11 mouse cellular contexts compared by ENCODE assay signal in the genomic region with DNA sequence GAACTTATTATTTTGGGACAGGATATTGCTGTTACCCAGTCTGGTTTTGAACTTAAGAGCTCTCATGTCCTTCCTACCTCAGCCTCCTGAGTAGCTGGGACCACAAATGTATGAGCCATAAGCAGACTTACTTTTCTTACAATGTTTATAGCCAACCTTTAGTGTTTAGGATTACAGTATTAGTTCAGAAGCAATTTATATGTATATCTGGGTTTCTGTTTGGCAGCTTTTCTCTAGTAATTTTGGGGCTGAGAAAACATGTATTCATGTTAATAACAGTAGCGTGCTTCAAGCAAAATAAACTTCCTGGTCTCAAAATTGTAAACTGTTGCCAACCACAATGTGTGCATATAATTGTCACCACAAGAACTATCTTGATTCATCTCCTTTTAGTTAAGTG. TPM values are rescaled to one million over a fixed set of nuclear protein-coding genes. Genes with fewer than 3 reads are reported as not detected.
A peak's percentile ranks its signal among the peaks of the same experiment; 100 is the strongest.
DNase-seq lines count a peak whose midpoint lies in the region; ATAC-seq and TF ChIP-seq lines count a peak whose summit lies in the region.
"Had no signal": no experiment of that assay in that cellular context is flagged by ENCODE, and none has a peak within 500 bp of the region (broad histone marks: within the 10 kb centered on the region; RNA-seq: fewer than 3 reads in every experiment).

No protein-coding gene starts in this region.

- WGBS in heart, postnatal 0 days: 6% methylated on average over 1 of the region's 1 CpGs
- WGBS in hindbrain, embryonic 13.5 days: 16% methylated on average over 1 of the region's 1 CpGs
- 28% methylated on average over 1 of the region's 1 CpGs for WGBS in midbrain, embryonic 12.5 days
- 0% methylated on average over 1 of the region's 1 CpGs for WGBS in thymus, adult 2 months

- no peak overlapping the region; the same call in 1 of the 2 replicates for H3K9ac ChIP-seq in heart, postnatal 0 days (replicated peaks; ENCODE audit: low read depth, low read length)
- H3K9ac ChIP-seq in hindbrain, embryonic 13.5 days: no peak overlapping the region
- peak overlapping the region; percentile 56 for H3K9ac ChIP-seq in midbrain, embryonic 12.5 days (replicated peaks)

- no peak for TF ChIP-seq EP300 in heart, postnatal 0 days (IDR thresholded peaks at IDR 0.05; ENCODE audit: low read depth)

- peaks cover 4% of the 10 kb centered on the region for H3K4me1 ChIP-seq in heart, postnatal 0 days (ENCODE audit: control insufficient read depth, insufficient read depth)
- peaks cover 15% of the 10 kb centered on the region for H3K4me1 ChIP-seq in hindbrain, embryonic 13.5 days (replicated peaks)
- peaks cover 12% of the 10 kb centered on the region; the same call in 1 of the 2 replicates for H3K4me1 ChIP-seq in midbrain, embryonic 12.5 days
- H3K4me1 ChIP-seq in thymus, adult 2 months (replicated peaks; ENCODE audit: control insufficient read depth, insufficient read depth, low read length): no peaks in the 10 kb centered on the region

- H3K27ac ChIP-seq in heart, postnatal 0 days (ENCODE audit: low read depth): no peak overlapping the region
- no peak overlapping the region for H3K27ac ChIP-seq in hindbrain, embryonic 13.5 days
- no peak overlapping the region for H3K27ac ChIP-seq in midbrain, embryonic 12.5 days (replicated peaks)
- no peak overlapping the region for H3K27ac ChIP-seq in thymus, adult 2 months (ENCODE audit: control insufficient read depth, insufficient read depth, low read length)

- peak overlapping the region; percentile 75 for H3K4me3 ChIP-seq in heart, postnatal 0 days (ENCODE audit: low read depth, low read length)
- H3K4me3 ChIP-seq in hindbrain, embryonic 13.5 days: peak overlapping the region; percentile 51
- peak overlapping the region; percentile 63 for H3K4me3 ChIP-seq in midbrain, embryonic 12.5 days
- no peak overlapping the region for H3K4me3 ChIP-seq in thymus, adult 2 months (ENCODE audit: control insufficient read depth, insufficient read depth, low read length)

- no peak for TF ChIP-seq CTCF in heart, postnatal 0 days (IDR thresholded peaks at IDR 0.05; ENCODE audit: low read depth)
- no peak for TF ChIP-seq CTCF in thymus, adult 2 months (IDR thresholded peaks at IDR 0.05; ENCODE audit: borderline replicate concordance, control insufficient read depth, extremely low read depth, insufficient read depth, low read length, poor library complexity)

- no peaks in the 10 kb centered on the region for H3K27me3 ChIP-seq in heart, postnatal 0 days (ENCODE audit: control insufficient read depth, insufficient read depth, low read length)
- no peaks in the 10 kb centered on the region for H3K27me3 ChIP-seq in hindbrain, embryonic 13.5 days
- H3K27me3 ChIP-seq in midbrain, embryonic 12.5 days: no peaks in the 10 kb centered on the region
- H3K27me3 ChIP-seq in thymus, adult 2 months (ENCODE audit: control insufficient read depth, insufficient read depth, low read length): no peaks in the 10 kb centered on the region
- H3K27me3 ChIP-seq: Patski had no signal

- DNase-seq in heart, postnatal 0 days (ENCODE audit: low spot score): no peak
- no peak for DNase-seq in heart, adult 8-10 months (ENCODE audit: low spot score)
- peak; percentile 6 for DNase-seq in Muller cell, postnatal 12 days (ENCODE audit: inconsistent ontology term)
- DNase-seq in thymus, adult 2 months: no peak
- DNase-seq in adrenal gland, postnatal 4 days (ENCODE audit: low spot score in 2 of 2): no peak
- DNase-seq in layer of hippocampus, adult 9-10 months (ENCODE audit: low spot score): no peak
- DNase-seq: lung, postnatal 36 days; thymus, adult 18-20 months had no signal

- H3K9me3 ChIP-seq in heart, postnatal 0 days (replicated peaks; ENCODE audit: control insufficient read depth, low read length): no peaks in the 10 kb centered on the region
- H3K9me3 ChIP-seq in hindbrain, embryonic 13.5 days: no peaks in the 10 kb centered on the region
- no peaks in the 10 kb centered on the region for H3K9me3 ChIP-seq in midbrain, embryonic 12.5 days

- peaks cover 28% of the 10 kb centered on the region for H3K36me3 ChIP-seq in heart, postnatal 0 days (replicated peaks; ENCODE audit: control insufficient read depth, insufficient read depth, low read length)
- H3K36me3 ChIP-seq in hindbrain, embryonic 13.5 days: no peaks in the 10 kb centered on the region
- H3K36me3 ChIP-seq in midbrain, embryonic 12.5 days: peaks cover 17% of the 10 kb centered on the region
- H3K36me3 ChIP-seq in thymus, adult 2 months (ENCODE audit: control insufficient read depth, insufficient read depth, low read length): peaks cover 3% of the 10 kb centered on the region; the same call in 1 of the 2 replicates

- peak overlapping the region; percentile 82 for H3K4me2 ChIP-seq in heart, postnatal 0 days (ENCODE audit: low read depth, low read length)
- peak overlapping the region; percentile 73 for H3K4me2 ChIP-seq in hindbrain, embryonic 13.5 days
- peak overlapping the region; percentile 59 for H3K4me2 ChIP-seq in midbrain, embryonic 12.5 days (replicated peaks)

- no peak for TF ChIP-seq POLR2A in thymus, adult 2 months (IDR thresholded peaks at IDR 0.05; ENCODE audit: control insufficient read depth, extremely low read depth, insufficient read depth, low read length, poor library complexity)

- ATAC-seq in heart, postnatal 0 days (ENCODE audit: insufficient read depth, low read depth): no peak
- ATAC-seq in hindbrain, embryonic 13.5 days (ENCODE audit: low FRiP score): no peak
- ATAC-seq in midbrain, embryonic 12.5 days (ENCODE audit: low FRiP score, low read depth): no peak

RNA-seq across cellular contexts. Expression of gene Sgo1, which starts 0.8 kb away (rescaled TPM):
- total RNA-seq in heart, postnatal 0 days (2014; rRNA removed; ENCODE audit: low replicate concordance): 1.3 and 4.8 TPM in 2 replicates
- polyA plus RNA-seq in heart, postnatal 0 days (2015; fragmentation: Nextera tagmentation; extraction: Ambion mirVana): 6.1 and 8.3 TPM in 2 replicates
- total RNA-seq in heart, adult 8-10 months (2022): under 1 TPM in 2 of 4 experiments, not detected in 2; 0.08 to 0.09 TPM
- 8.3 and 9.0 TPM in 2 replicates for polyA plus RNA-seq in hindbrain, embryonic 13.5 days (2015; fragmentation: Nextera tagmentation; extraction: Ambion mirVana)
- 39.5 and 41.8 TPM in 2 replicates for polyA plus RNA-seq in midbrain, embryonic 12.5 days (2016; fragmentation: Nextera tagmentation; extraction: Ambion mirVana)
- 4.2 and 5.2 TPM in 2 replicates for polyA plus RNA-seq in thymus, adult 2 months (2012; rRNA removed)
- total RNA-seq in adrenal gland, postnatal 4 days (2021): 1 to 10 TPM; 7.6 to 7.8 TPM
